Mouse (Mus musculus) heart, postnatal 0 days (tissue): ENCODE results near the gene Wnt11. TPM values are rescaled to one million over a fixed set of nuclear protein-coding genes. Genes with fewer than 3 reads are reported as not detected.

Experiments used
- ATAC-seq: fragments of 200-750 bp; cut with Nextera tagmentation; 2 replicates; pipeline ENCODE4 v1.8.0; 2017; ENCODE audit warnings: low read depth, moderate number of reproducible peaks, moderate library complexity; ENCODE audit not compliant: insufficient read depth
- DNase-seq: peaks from one replicate; pipeline ENCODE4 v3.0.0-alpha.2; 2016; ENCODE audit warnings: low spot score
- H3K27ac ChIP-seq: fragments of 300-500 bp; sonication (generic); 2 replicates; pipeline ENCODE4 v1.5.1; 2014; ENCODE audit warnings: low read depth, mild to moderate bottlenecking
- H3K27me3 ChIP-seq: fragments of 300-500 bp; sonication (generic); 2 replicates; pipeline ENCODE4 v1.6.1; 2014; ENCODE audit warnings: low read length, mixed read lengths; ENCODE audit not compliant: control insufficient read depth, insufficient read depth
- H3K36me3 ChIP-seq: fragments of 300-500 bp; sonication (generic); replicated peaks from 2 replicates; pipeline ENCODE4 v1.6.1; 2014; ENCODE audit warnings: low read length, mixed read lengths; ENCODE audit not compliant: control insufficient read depth, insufficient read depth
- H3K4me1 ChIP-seq: fragments of 300-500 bp; sonication (generic); 2 replicates; pipeline ENCODE4 v1.6.1; 2014; ENCODE audit warnings: antibody characterized with exemption; ENCODE audit not compliant: control insufficient read depth, insufficient read depth
- H3K4me2 ChIP-seq: fragments of 300-500 bp; sonication (generic); 2 replicates; pipeline ENCODE4 v1.6.1; 2014; ENCODE audit warnings: low read depth, mild to moderate bottlenecking, low read length, moderate library complexity
- H3K4me3 ChIP-seq: fragments of 300-500 bp; sonication (generic); 2 replicates; pipeline ENCODE4 v1.5.1; 2014; ENCODE audit warnings: low read depth, low read length
- H3K9ac ChIP-seq: fragments of 300-500 bp; sonication (generic); replicated peaks from 2 replicates; pipeline ENCODE4 v1.6.1; 2014; ENCODE audit warnings: low read depth, low read length, mixed read lengths
- H3K9me3 ChIP-seq: fragments of 300-500 bp; sonication (generic); replicated peaks from 2 replicates; pipeline ENCODE4 v1.6.1; 2016; ENCODE audit warnings: low read length; ENCODE audit not compliant: control insufficient read depth
- CTCF ChIP-seq: IDR thresholded peaks from 2 replicates; pipeline ENCODE4 v1.5.1; 2016; ENCODE audit warnings: antibody characterized with exemption, control low read depth, low read depth
- EP300 ChIP-seq: IDR thresholded peaks from 2 replicates; pipeline ENCODE4 v1.6.1; 2016; ENCODE audit warnings: antibody characterized with exemption, low read depth
- WGBS: fragments of 180-500 bp; shearing (Covaris S2); extraction: QIAGEN DNeasy Blood & Tissue Kit; methylation state at CpG from one replicate; pipeline ENCODE4 v1.1.7; 2014; 5-methylcytosine and 5-hydroxymethylcytosine counted together
- polyA plus RNA-seq: library from polyadenylated mRNA; unstranded; fragments of >200 nt; fragmentation: Nextera tagmentation; extraction: Ambion mirVana; gene quantifications from 2 replicates; pipeline ENCODE4 v1.2.1, GENCODE M21; 2015
- total RNA-seq: library from RNA; depleted of rRNA; stranded (reverse); fragments of >200 nt; gene quantifications from 2 replicates; pipeline ENCODE4 v1.2.3, GENCODE M21; 2014; ENCODE audit warnings: low replicate concordance

Wnt11 gene
- total and polyA plus RNA-seq, 2 experiments from 2014 or later = 4.4 to 22.9 TPM

DNA sequence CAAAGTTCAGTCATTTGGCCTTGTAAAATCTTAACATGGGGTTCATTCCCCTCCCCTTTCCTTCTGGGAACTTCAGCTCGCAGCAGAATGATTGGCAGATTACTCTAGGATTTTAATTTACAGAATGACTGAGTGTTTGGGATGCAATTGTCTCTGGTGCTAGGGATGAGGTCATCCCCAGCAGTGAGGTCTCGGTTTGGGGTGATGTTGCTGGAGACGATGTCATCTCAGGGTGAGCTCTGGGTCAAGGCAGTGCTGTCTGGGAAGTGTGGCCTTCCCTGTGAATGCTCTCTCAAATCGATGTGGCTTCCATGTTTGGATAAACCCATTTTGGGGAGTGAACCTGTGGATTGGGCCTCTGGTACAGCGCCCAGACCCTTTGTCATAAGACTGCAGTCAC, 41.1 kb upstream of the Wnt11 start:
- ATAC-seq (no peak), DNase-seq (no peak)
- WGBS = 45% methylated on average over 5 of the region's 5 CpGs
- Histone ChIP-seq H3K27me3 (no peaks in the 10 kb centered on the region), H3K9me3 (no peaks in the 10 kb centered on the region), H3K4me2 (no peak overlapping the region), H3K36me3 (no peaks in the 10 kb centered on the region), H3K9ac (no peak overlapping the region), H3K4me3 (no peak overlapping the region), H3K27ac (no peak overlapping the region; the same call in 1 of the 2 replicates), H3K4me1 (peaks cover 16% of the 10 kb centered on the region)
- no peak for TF ChIP-seq CTCF
- TF ChIP-seq EP300 = no peak

DNA sequence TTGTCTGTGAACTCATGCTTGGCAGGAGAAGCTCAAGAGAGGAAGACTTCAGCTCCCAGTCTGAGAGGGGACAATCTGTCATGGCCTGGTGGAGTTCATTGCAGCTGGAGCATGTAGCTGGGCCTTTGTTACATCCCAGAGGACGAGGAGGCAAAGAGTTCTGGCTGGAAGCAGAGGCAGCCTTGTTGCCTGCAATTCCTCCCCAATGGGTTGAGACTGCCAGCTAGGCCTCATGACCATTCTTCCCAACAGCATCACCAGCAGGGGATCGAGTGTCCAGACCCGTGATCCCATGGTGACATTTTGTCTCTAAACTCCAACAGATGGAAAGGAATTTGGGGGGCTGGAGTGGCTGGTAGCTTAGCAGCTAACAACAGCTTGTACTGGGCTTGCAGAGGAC, 40.5 kb upstream of the Wnt11 start:
- WGBS = 75% methylated on average over 3 of the region's 3 CpGs
- H3K4me2 ChIP-seq = no peak overlapping the region
- ATAC-seq = no peak
- no peak for DNase-seq
- no peak overlapping the region for H3K9ac ChIP-seq
- no peaks in the 10 kb centered on the region for H3K27me3 ChIP-seq
- H3K36me3 ChIP-seq = no peaks in the 10 kb centered on the region
- no peak overlapping the region for H3K4me3 ChIP-seq
- H3K4me1 ChIP-seq = peaks cover 10% of the 10 kb centered on the region
- H3K9me3 ChIP-seq = no peaks in the 10 kb centered on the region
- TF ChIP-seq EP300 = no peak
- TF ChIP-seq CTCF = no peak
- H3K27ac ChIP-seq = no peak overlapping the region; the same call in 1 of the 2 replicates

DNA sequence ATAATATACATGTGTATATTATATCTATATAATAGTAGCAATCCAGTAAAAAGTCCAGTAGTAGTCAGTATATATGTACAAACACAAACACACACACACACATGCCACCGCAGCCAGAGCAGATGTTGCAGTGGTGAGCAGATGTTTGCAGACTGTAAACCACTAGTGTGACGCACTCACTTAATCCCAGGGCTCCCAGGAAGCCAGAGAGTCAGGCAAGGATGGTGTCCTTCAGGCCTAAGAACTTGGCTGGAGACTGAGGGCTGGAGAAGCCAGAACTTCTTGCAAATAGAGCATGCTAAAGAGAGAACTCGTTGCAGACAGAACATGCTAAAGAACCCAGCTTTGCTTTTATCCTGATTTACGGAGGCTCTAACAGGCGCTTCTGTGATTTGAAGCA, 39.3 kb upstream of the Wnt11 start:
- Histone ChIP-seq H3K27me3 (no peaks in the 10 kb centered on the region), H3K36me3 (no peaks in the 10 kb centered on the region), H3K4me2 (no peak overlapping the region), H3K4me3 (no peak overlapping the region), H3K4me1 (peaks cover 10% of the 10 kb centered on the region), H3K9me3 (no peaks in the 10 kb centered on the region), H3K9ac (no peak overlapping the region), H3K27ac (no peak overlapping the region)
- WGBS = 88% methylated on average over 5 of the region's 5 CpGs
- TF ChIP-seq EP300 = no peak
- no peak for TF ChIP-seq CTCF
- peak; percentile 14 for DNase-seq
- no peak for ATAC-seq

DNA sequence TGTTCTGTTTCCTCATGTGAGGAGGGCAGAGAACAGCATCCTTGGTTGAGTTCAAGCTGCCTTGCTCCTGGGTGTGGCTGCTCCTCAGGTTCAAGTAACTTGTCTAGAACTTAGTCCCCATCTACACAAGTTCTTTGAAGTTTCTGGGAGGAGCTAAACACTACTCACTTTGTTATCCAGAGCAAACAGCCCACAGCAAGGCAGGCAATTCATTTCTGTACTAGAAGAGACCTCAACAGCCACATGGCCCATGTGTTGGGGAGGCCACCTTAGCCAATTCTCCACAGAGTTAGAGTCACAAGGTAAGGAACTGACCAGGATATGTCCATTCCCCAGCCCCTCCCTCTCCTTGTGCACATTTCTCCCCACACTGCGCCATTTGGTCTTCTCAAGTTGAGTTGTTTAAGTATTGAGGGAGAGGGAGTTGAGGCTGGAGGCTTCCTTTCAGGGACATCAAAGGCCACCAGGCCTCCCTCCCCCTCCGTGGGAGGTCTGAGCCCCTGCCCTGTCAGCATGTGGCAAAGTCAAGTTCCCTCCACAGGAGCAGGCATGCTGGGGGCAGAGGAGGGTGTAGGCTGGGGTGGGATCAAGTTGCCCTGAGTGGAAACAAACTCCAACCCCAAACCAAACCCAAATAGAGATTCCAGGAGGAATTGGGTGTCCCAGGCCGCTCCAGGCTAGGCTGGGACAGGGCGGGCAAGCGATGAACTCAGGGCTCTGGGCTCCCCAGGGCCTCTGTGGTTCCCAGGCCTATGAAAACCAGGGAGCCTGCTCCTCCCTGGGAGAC, 37.4 kb upstream of the Wnt11 start:
- no peak overlapping the region for H3K9ac ChIP-seq
- no peak overlapping the region for H3K27ac ChIP-seq
- H3K27me3 ChIP-seq = no peaks in the 10 kb centered on the region
- ATAC-seq = no peak
- no peaks in the 10 kb centered on the region for H3K9me3 ChIP-seq
- peaks cover 10% of the 10 kb centered on the region for H3K4me1 ChIP-seq
- H3K4me2 ChIP-seq = no peak overlapping the region
- TF ChIP-seq CTCF = no peak
- no peak overlapping the region for H3K4me3 ChIP-seq
- WGBS = 70% methylated on average over 5 of the region's 5 CpGs
- DNase-seq = no peak
- H3K36me3 ChIP-seq = no peaks in the 10 kb centered on the region

DNA sequence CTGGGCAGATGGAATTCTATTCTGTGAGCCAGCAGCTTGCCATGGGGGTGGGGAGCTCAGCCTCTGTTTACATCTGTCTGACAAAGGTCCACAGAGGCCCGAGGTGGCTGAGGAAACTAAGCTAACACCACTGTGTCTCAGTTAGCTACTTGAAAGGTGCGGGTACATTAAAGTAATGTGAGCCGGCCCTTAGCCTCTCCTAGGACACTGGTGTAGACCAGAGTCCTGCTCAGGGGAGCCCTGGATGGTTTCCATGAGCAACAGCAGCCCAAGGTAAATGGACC, 36.8 kb upstream of the Wnt11 start:
- TF ChIP-seq CTCF = no peak
- no peak for TF ChIP-seq EP300
- Histone ChIP-seq H3K4me2 (no peak overlapping the region), H3K4me3 (no peak overlapping the region), H3K27ac (no peak overlapping the region), H3K9me3 (no peaks in the 10 kb centered on the region), H3K4me1 (peaks cover 10% of the 10 kb centered on the region), H3K9ac (no peak overlapping the region), H3K36me3 (no peaks in the 10 kb centered on the region), H3K27me3 (no peaks in the 10 kb centered on the region)
- ATAC-seq (no peak), DNase-seq (no peak)
- WGBS = 57% methylated on average over 3 of the region's 3 CpGs

DNA sequence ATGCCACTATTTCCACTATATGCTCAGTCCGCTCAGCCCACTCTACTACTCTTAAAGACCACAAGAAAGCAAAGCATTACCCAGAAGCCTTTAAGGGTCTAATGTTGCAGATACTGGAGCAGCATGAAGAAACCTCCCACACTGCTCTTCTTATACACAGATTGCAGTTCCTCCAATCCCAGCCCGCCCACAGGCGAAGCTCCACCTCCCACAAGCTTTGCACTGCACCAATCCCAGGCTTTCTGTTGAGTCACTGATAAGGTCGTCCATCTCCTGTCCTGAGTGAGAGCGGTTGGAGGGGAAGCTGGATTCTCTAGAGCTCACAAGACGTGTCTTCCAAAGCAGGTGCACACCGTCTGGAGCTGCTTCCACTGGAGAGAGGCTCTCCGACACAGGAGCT, 34.5 kb upstream of the Wnt11 start:
- no peak for DNase-seq
- Histone ChIP-seq H3K27ac (peak overlapping the region; percentile 3; the same call in 1 of the 2 replicates), H3K4me1 (no peaks in the 10 kb centered on the region), H3K9me3 (no peaks in the 10 kb centered on the region), H3K36me3 (no peaks in the 10 kb centered on the region), H3K9ac (no peak overlapping the region), H3K27me3 (no peaks in the 10 kb centered on the region), H3K4me2 (no peak overlapping the region), H3K4me3 (no peak overlapping the region)
- no peak; the same call in 1 of the 2 replicates for ATAC-seq
- TF ChIP-seq CTCF = no peak
- TF ChIP-seq EP300 = no peak
- WGBS = 59% methylated on average over 8 of the region's 8 CpGs
